Mouse (Mus musculus): ENCODE results near the gene 4930432K21Rik.

GRCm38 (mm10) chr8:84182833-84183232 lies 35.0 kb downstream of the 4930432K21Rik start:
- TF ChIP-seq CTCF (IDR thresholded peaks at IDR 0.05; ENCODE audit: low read depth): no peak
- TF ChIP-seq EP300 (IDR thresholded peaks at IDR 0.05; ENCODE audit: low read depth): no peak
